Mouse (Mus musculus) hindbrain, embryonic 15.5 days (tissue): Measurements from ENCODE around the gene Dlg4. TPM values are rescaled to one million over a fixed set of nuclear protein-coding genes. Genes with fewer than 3 reads are reported as not detected.
"Not testable (repeated sequence)": the region's sequence is repeated elsewhere in the genome, so short reads cannot be mapped to it uniquely, and the experiment has no call there.

Source experiments
- ATAC-seq: fragments of 200-750 bp; cut with Nextera tagmentation; 2 replicates; pipeline ENCODE4 v1.8.0; 2017; ENCODE audit warnings: low read depth, moderate number of reproducible peaks, moderate TSS enrichment; ENCODE audit not compliant: low FRiP score
- H3K27ac ChIP-seq: fragments of 300-500 bp; sonication (generic); replicated peaks from 2 replicates; pipeline ENCODE4 v1.5.1; 2015; ENCODE audit warnings: mild to moderate bottlenecking, inconsistent platforms
- H3K27me3 ChIP-seq: fragments of 300-500 bp; sonication (generic); 2 replicates; pipeline ENCODE4 v1.6.1; 2015; ENCODE audit warnings: control low read depth, inconsistent platforms
- H3K36me3 ChIP-seq: fragments of 300-500 bp; sonication (generic); 2 replicates; pipeline ENCODE4 v1.6.1; 2015; ENCODE audit warnings: control low read depth, inconsistent platforms
- H3K4me1 ChIP-seq: fragments of 300-500 bp; sonication (generic); replicated peaks from 2 replicates; pipeline ENCODE4 v1.6.1; 2015; ENCODE audit warnings: control low read depth, inconsistent platforms
- H3K4me2 ChIP-seq: fragments of 300-500 bp; sonication (generic); 2 replicates; pipeline ENCODE4 v1.6.1; 2015; ENCODE audit warnings: moderate library complexity, mild to moderate bottlenecking, inconsistent platforms
- H3K4me3 ChIP-seq: fragments of 300-500 bp; sonication (generic); 2 replicates; pipeline ENCODE4 v1.5.1; 2015; ENCODE audit warnings: mild to moderate bottlenecking, inconsistent platforms
- H3K9ac ChIP-seq: fragments of 300-500 bp; sonication (generic); 2 replicates; pipeline ENCODE4 v1.6.1; 2015; ENCODE audit warnings: inconsistent platforms
- H3K9me3 ChIP-seq: fragments of 300-500 bp; sonication (generic); 2 replicates; pipeline ENCODE4 v1.6.1; 2016; ENCODE audit warnings: control low read depth, inconsistent platforms
- WGBS: fragments of 180-500 bp; shearing (Covaris S2); methylation state at CpG from one replicate; pipeline ENCODE4 v1.1.7; 2015; 5-methylcytosine and 5-hydroxymethylcytosine counted together
- polyA plus RNA-seq: library from polyadenylated mRNA; unstranded; fragments of >200 nt; fragmentation: Nextera tagmentation; extraction: Ambion mirVana; gene quantifications from 2 replicates; pipeline ENCODE4 v1.2.1, GENCODE M21; 2015

Gene Dlg4
- polyA plus RNA-seq, 1 experiment from 2014 or later, result 23.8 TPM

DNA sequence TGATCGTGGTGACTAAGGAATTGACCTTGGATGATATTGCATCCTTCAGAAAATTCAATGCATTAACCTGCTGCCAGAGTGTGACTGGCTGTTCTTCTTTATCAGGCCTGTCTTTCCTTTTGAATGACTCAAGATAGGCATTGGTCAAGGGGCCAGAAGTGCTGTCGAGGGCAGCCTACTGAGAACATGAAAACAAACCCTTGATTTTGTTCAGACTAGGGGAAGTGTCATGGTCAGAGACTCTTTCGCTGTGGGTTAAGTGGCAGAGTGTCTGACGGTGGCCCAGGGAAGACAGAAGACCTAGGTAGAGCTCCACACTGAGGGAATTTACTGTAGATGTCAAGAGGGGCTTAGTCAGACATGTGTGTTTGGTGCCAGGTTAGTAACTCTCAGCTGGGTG is 50.0 kb downstream of the Dlg4 start:
- WGBS, result 77% methylated on average over 4 of the region's 4 CpGs
- Histone ChIP-seq H3K4me1 (no peaks in the 10 kb centered on the region), H3K9ac (no peak overlapping the region), H3K36me3 (no peaks in the 10 kb centered on the region), H3K27me3 (no peaks in the 10 kb centered on the region), H3K4me3 (no peak overlapping the region), H3K27ac (no peak overlapping the region), H3K4me2 (no peak overlapping the region), H3K9me3 (no peaks in the 10 kb centered on the region)
- no peak for ATAC-seq

DNA sequence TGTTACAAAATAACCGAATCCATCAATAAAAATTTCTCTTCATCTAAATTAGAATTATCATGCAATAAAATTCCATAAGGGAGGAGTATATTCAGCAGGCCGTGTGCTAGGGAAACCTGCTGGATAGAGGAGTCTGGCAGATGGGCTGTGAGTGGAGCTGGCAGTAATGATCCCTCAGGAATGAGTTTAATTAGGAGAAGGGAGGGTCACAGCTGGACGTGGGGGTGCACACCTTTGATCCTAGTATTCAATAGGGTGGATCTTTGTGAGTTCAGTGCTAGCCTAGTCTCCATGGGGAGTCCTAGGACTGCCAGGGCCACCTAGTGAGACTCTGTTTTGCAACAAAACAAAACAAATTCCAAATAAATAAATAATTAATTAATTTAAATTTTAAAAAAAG is 51.5 kb downstream of the Dlg4 start:
- WGBS, result 31% methylated on average over 3 of the region's 3 CpGs
- Histone ChIP-seq H3K36me3 (no peaks in the 10 kb centered on the region), H3K9ac (no peak overlapping the region), H3K4me1 (no peaks in the 10 kb centered on the region), H3K27me3 (no peaks in the 10 kb centered on the region), H3K4me3 (no peak overlapping the region), H3K9me3 (no peaks in the 10 kb centered on the region), H3K27ac (peak overlapping the region; percentile 31; the same call in 1 of the 2 replicates), H3K4me2 (no peak overlapping the region)
- ATAC-seq, result no peak

DNA sequence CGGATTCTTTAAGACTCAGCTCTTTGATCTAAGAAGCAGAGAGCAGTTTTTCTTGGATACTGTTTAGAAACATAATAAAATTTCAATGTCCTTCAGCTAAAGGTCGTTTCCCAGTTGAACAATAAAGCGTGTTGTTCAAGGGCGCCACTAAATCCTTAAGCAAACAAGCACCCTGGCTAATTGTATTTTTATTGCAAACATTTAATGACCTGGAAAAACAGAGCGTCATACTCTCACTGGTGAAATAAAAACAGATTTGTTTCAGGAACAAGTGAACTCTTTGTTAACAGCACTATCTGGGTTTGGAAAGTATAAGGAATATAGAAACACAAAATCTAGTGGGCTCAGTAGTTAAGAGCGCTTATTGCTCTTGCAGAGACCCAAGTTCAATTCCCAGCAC is 53.3 kb downstream of the Dlg4 start:
- Histone ChIP-seq H3K36me3 (no peaks in the 10 kb centered on the region), H3K4me1 (no peaks in the 10 kb centered on the region), H3K27me3 (no peaks in the 10 kb centered on the region), H3K9me3 (no peaks in the 10 kb centered on the region), H3K27ac (peak overlapping the region; percentile 37; the same call in 1 of the 2 replicates), H3K4me2 (no peak overlapping the region), H3K9ac (no peak overlapping the region), H3K4me3 (no peak overlapping the region)
- WGBS, result 65% methylated on average over 6 of the region's 6 CpGs
- no peak for ATAC-seq

GRCm38 (mm10) chr11:70070603-70071002 is 53.9 kb downstream of the Dlg4 start:
- not testable (repeated sequence) for H3K27me3 ChIP-seq, H3K27ac ChIP-seq, H3K9ac ChIP-seq, H3K4me3 ChIP-seq, H3K36me3 ChIP-seq, ATAC-seq, H3K4me2 ChIP-seq, H3K4me1 ChIP-seq, H3K9me3 ChIP-seq
- 92% methylated on average over 3 of the region's 3 CpGs for WGBS

- Histone ChIP-seq H3K4me2 (peak overlapping the region; percentile 33), H3K27ac (no peak overlapping the region), H3K4me3 (no peak overlapping the region), H3K9ac (no peak overlapping the region), H3K4me1 (no peaks in the 10 kb centered on the region), H3K9me3 (no peaks in the 10 kb centered on the region), H3K27me3 (0 out of 2 replicates have a peak, but pooled peaks cover 3% of the 10 kb centered on the region), H3K36me3 (no peaks in the 10 kb centered on the region)
- ATAC-seq, result no peak
- 43% methylated on average over 17 of the region's 17 CpGs for WGBS
Observed at GRCm38 (mm10) chr11:70074379-70075071, 57.8 kb downstream of the Dlg4 start.

DNA sequence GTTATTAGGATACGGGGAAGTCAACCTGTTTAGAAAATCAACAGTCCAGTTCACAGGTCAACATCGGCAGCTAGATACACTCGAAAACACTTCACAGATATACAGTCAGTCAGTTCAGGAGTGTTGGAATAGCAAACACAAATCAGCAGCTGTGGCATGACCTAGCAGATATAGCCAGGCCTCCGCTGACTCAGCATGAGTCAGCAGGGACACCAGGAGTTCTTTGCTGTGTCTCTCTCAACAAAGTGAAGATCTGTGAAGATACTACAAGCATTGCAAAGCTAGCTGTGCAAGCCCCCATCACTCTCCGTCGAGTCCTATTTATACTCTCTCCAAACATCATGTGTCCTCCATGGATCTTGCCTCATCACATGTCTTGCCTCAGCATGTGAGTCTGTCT is 58.8 kb downstream of the Dlg4 start:
- no peak overlapping the region for H3K9ac ChIP-seq
- no peak overlapping the region for H3K4me2 ChIP-seq
- H3K4me1 ChIP-seq, result no peaks in the 10 kb centered on the region
- H3K36me3 ChIP-seq, result no peaks in the 10 kb centered on the region
- WGBS, result 92% methylated on average over 6 of the region's 6 CpGs
- H3K27me3 ChIP-seq, result 0 out of 2 replicates have a peak, but pooled peaks cover 3% of the 10 kb centered on the region
- no peak for ATAC-seq
- H3K4me3 ChIP-seq, result no peak overlapping the region
- no peaks in the 10 kb centered on the region for H3K9me3 ChIP-seq
- H3K27ac ChIP-seq, result no peak overlapping the region

GRCm38 (mm10) chr11:70077441-70077840 is 60.7 kb downstream of the Dlg4 start:
- Histone ChIP-seq H3K9me3 (no peaks in the 10 kb centered on the region), H3K36me3 (no peaks in the 10 kb centered on the region), H3K4me3 (no peak overlapping the region), H3K27me3 (0 out of 2 replicates have a peak, but pooled peaks cover 3% of the 10 kb centered on the region), H3K4me2 (no peak overlapping the region), H3K4me1 (no peaks in the 10 kb centered on the region), H3K9ac (no peak overlapping the region), H3K27ac (no peak overlapping the region)
- no peak for ATAC-seq
- WGBS, result 57% methylated on average over 3 of the region's 3 CpGs

GRCm38 (mm10) chr11:70079175-70079574 is 62.4 kb downstream of the Dlg4 start:
- 69% methylated on average over 6 of the region's 6 CpGs for WGBS
- H3K9ac ChIP-seq, result no peak overlapping the region
- H3K4me2 ChIP-seq, result no peak overlapping the region
- 0 out of 2 replicates have a peak, but pooled peaks cover 3% of the 10 kb centered on the region for H3K27me3 ChIP-seq
- ATAC-seq, result no peak
- H3K4me3 ChIP-seq, result no peak overlapping the region
- H3K36me3 ChIP-seq, result no peaks in the 10 kb centered on the region
- H3K27ac ChIP-seq, result no peak overlapping the region
- H3K4me1 ChIP-seq, result no peaks in the 10 kb centered on the region
- H3K9me3 ChIP-seq, result no peaks in the 10 kb centered on the region

DNA sequence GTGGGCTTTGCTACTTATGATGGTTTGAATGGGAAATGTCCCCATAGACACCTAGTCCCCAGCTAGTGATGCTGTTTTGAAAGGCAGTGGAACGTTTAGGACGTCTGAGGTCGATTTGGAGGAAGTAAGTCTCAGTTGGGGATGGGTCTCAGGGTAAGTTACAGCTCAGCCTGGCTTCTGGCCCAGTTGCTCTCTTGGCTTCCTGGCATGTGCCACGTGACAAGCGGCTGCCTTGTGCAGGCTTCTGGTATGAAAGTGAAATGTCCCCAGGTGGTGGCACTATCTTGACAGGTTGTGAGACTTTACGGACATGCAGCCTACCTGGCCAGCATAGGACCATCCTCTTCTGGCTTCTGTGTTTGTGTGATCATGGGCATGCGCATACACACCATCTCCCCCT is 63.2 kb downstream of the Dlg4 start:
- ATAC-seq, result no peak
- Histone ChIP-seq H3K9me3 (no peaks in the 10 kb centered on the region), H3K4me1 (no peaks in the 10 kb centered on the region), H3K27ac (no peak overlapping the region), H3K4me3 (no peak overlapping the region), H3K9ac (no peak overlapping the region), H3K27me3 (0 out of 2 replicates have a peak, but pooled peaks cover 3% of the 10 kb centered on the region), H3K4me2 (no peak overlapping the region), H3K36me3 (no peaks in the 10 kb centered on the region)
- 72% methylated on average over 7 of the region's 7 CpGs for WGBS

DNA sequence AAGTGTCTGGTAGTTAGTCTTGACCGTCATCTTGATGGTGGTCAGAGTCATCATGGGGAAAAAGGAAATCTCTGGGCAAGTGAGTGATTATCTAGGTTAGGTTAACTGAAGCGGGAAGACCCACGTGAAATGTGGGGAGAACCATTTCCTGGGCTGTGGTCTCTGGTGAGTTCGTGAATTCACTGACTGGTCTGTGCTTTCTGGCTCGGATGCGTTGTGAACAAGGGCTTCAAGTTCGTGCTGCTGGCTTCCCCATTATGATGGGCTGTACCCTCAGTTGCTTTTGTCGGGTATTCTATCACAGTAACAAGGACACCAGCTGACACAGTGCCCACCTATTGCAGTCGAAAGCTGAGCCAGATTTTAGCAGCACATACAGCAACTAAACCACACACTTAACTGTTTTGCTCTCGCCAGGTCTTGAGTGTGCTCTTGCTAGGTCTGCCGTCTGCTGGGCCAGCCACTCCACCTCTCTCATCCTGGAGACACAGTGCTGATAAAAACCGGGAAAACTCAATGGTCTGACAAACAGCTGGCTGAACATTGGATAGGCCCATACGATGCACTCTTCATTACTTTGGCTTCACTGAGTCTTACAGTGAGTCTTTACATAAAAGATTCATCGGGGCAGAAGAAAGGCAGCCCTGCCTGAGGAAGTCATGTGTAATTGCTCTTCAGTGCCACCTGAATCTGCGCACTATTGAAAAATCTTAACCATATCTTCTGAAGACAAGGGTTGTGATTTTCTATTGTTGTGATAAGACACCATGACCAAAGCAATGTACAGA is 64.3 kb downstream of the Dlg4 start:
- no peak overlapping the region for H3K27ac ChIP-seq
- H3K27me3 ChIP-seq, result 0 out of 2 replicates have a peak, but pooled peaks cover 3% of the 10 kb centered on the region
- WGBS, result 82% methylated on average over 15 of the region's 15 CpGs
- no peak for ATAC-seq
- H3K4me1 ChIP-seq, result no peaks in the 10 kb centered on the region
- no peaks in the 10 kb centered on the region for H3K9me3 ChIP-seq
- H3K36me3 ChIP-seq, result no peaks in the 10 kb centered on the region
- no peak overlapping the region for H3K4me3 ChIP-seq
- no peak overlapping the region for H3K4me2 ChIP-seq
- H3K9ac ChIP-seq, result no peak overlapping the region

DNA sequence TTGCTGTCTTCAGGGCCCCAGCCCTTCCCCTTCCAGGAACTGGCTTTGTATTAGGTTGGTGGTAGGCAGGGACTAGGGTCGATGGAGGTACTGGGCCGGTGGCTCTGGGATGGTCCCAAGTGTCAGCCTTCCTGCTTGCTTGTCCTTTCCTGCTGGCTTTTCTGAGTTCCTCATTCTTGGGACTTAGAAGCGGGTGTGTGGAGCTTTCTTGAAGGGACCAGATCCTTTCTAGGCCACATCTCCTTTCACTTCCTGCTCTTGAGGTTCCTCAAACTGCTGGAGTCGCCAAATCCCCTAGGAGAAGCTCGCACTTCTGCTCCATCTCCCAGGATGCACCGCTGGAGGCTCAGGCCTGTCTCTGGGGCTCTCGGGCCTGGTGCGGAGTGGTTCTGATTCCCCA is 67.8 kb downstream of the Dlg4 start:
- WGBS, result 85% methylated on average over 8 of the region's 8 CpGs
- H3K4me2 ChIP-seq, result no peak overlapping the region
- no peak overlapping the region for H3K9ac ChIP-seq
- no peaks in the 10 kb centered on the region for H3K9me3 ChIP-seq
- no peak overlapping the region for H3K4me3 ChIP-seq
- H3K4me1 ChIP-seq, result no peaks in the 10 kb centered on the region
- no peaks in the 10 kb centered on the region for H3K27me3 ChIP-seq
- H3K36me3 ChIP-seq, result no peaks in the 10 kb centered on the region
- no peak overlapping the region for H3K27ac ChIP-seq
- ATAC-seq, result no peak

DNA sequence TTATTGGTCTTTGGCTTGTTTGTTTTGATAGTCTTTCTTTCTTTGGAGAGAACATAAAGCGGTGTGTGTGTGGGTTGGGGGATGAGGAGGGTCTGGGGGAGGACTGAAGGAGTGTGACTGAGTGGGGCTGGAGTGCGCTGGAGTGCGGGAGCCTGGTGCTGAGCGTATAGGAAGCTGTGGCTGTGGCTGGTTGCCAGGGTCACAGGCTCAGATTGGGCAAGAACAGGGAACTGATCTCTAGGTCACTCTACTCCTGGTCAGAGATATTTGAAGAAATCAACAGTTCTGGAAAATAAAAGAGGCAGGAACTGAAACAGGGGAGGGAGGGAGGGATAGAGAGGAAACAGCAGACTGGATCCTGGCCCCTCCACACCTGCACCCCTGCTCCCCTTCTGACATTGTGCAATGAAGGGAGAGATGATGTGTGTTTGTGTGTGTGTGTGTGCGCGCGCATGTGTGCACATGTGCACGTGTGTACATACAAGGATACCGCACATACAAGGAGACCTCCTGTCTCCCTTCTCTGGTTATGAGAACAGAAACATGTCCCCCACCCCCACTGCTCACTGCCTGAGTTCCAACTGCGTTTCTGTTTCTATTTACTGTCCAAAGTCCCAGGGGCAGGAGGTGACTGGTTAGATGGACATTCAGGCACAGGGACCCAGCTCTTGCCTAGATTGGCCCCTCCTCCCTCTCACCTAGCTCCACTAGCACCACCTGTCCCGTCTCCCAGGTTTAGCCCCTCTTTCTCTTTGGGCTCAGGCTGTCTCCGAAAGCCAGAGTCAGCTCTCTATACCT is 75.4 kb downstream of the Dlg4 start, which contains the start of gene Asgr2:
Gene Asgr2 (plus strand): TSS at position 659 of the 798 bp plus-strand sequence.
- no peaks in the 10 kb centered on the region for H3K4me1 ChIP-seq
- no peaks in the 10 kb centered on the region for H3K9me3 ChIP-seq
- H3K9ac ChIP-seq, result no peak within 1 kb of the TSS
- no peak within 1 kb of the TSS for H3K27ac ChIP-seq
- no peak within 1 kb of the TSS for H3K4me2 ChIP-seq
- no peaks in the 10 kb centered on the region for H3K36me3 ChIP-seq
- ATAC-seq, result no peak
- no peaks in the 10 kb centered on the region for H3K27me3 ChIP-seq
- 80% methylated on average over 12 of the region's 12 CpGs for WGBS
- H3K4me3 ChIP-seq, result no peak within 1 kb of the TSS
